Mouse (Mus musculus): ENCODE data around the gene Pcdh15. TPM values are rescaled to one million over a fixed set of nuclear protein-coding genes. Genes with fewer than 3 reads are reported as not detected.

Gene Pcdh15
- polyA plus RNA-seq, 1 experiment = 2.0 TPM

DNA sequence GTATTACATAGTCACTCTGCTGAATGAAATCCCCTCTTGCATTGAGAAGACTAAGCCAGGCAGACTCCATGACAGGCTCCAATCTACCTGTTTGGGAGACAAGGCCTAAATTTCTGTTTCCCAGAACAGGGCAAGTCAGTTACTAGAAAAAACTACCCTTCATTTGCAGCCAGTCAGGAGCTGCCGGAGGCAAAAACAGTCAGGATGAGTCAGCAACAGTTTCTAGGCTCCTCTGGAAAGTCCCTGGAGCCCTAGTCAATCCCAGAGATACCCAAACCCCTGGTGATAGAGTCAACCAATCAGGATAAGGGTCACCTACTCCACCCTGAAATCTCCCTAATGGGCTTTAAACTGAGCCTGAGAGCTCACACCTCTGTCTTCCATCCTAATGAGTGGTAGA, 1564.0 kb downstream of the Pcdh15 start:
- TF ChIP-seq POLR2A (IDR thresholded peaks at IDR 0.05; ENCODE audit: control insufficient read depth, low read depth, low read length) (no peak), CTCF (IDR thresholded peaks at IDR 0.05; ENCODE audit: control insufficient read depth, insufficient read depth, insufficient replicate concordance, low read depth, low read length) (no peak)
- Histone ChIP-seq H3K27ac (ENCODE audit: control insufficient read depth, insufficient read depth, low read depth, low read length) (no peak overlapping the region), H3K27me3 (ENCODE audit: control insufficient read depth, insufficient read depth, low read length) (no peaks in the 10 kb centered on the region), H3K36me3 (ENCODE audit: control insufficient read depth, insufficient read depth, low read length) (no peaks in the 10 kb centered on the region), H3K4me1 (ENCODE audit: control insufficient read depth, insufficient read depth, low read length) (no peaks in the 10 kb centered on the region), H3K4me3 (ENCODE audit: control insufficient read depth, low read depth, low read length) (no peak overlapping the region)

DNA sequence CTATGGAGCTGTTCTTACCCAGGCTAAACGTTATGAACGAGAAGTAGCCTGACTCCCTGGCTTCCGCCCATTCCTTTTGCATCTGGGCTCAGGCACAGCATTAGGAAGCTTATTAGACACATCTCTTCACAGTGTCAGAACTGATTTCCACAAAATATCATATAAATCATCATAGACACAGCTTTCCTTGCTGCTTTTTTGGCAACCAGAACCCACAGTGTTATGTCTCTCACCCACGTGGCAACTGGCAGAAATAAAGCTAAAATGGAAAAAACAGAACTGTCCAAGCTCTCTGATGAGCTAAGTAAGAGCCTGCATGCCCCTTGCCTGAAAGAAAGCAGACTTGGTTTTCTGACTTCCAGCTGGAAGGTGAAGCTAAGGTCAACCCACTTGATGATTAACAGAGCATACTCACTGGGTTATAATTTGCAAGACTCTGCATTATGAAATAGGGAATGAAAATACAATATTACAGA, 1580.9 kb downstream of the Pcdh15 start:
- TF ChIP-seq POLR2A (IDR thresholded peaks at IDR 0.05; ENCODE audit: control insufficient read depth, low read depth, low read length) (no peak), CTCF (IDR thresholded peaks at IDR 0.05; ENCODE audit: control insufficient read depth, insufficient read depth, insufficient replicate concordance, low read depth, low read length) (no peak)
- Histone ChIP-seq H3K4me1 (ENCODE audit: control insufficient read depth, insufficient read depth, low read length) (no peaks in the 10 kb centered on the region), H3K4me3 (ENCODE audit: control insufficient read depth, low read depth, low read length) (no peak overlapping the region), H3K36me3 (ENCODE audit: control insufficient read depth, insufficient read depth, low read length) (no peaks in the 10 kb centered on the region), H3K27ac (ENCODE audit: control insufficient read depth, insufficient read depth, low read depth, low read length) (no peak overlapping the region), H3K27me3 (ENCODE audit: control insufficient read depth, insufficient read depth, low read length) (no peaks in the 10 kb centered on the region)

DNA sequence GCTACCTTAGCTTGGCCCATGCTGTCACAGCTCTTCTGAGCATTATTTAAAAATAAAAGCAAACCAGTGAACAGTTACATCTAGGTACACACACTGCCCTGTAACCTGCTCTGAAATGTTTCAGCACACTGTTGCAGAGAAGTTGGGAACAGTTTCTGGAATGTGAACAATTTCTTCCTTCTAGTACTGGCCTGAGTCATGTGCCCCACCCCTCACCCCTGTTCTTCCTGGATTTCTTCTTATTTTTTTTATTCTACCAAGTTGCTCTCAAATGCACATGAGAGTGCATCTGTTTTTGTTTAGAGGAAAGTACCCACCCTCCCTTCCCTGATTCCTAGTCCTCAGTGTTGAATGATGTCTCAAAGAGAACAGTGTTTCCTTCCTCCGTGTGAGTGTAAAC, 1581.4 kb downstream of the Pcdh15 start:
- Histone ChIP-seq H3K27ac (ENCODE audit: control insufficient read depth, insufficient read depth, low read depth, low read length) (no peak overlapping the region), H3K4me1 (ENCODE audit: control insufficient read depth, insufficient read depth, low read length) (no peaks in the 10 kb centered on the region), H3K36me3 (ENCODE audit: control insufficient read depth, insufficient read depth, low read length) (no peaks in the 10 kb centered on the region), H3K27me3 (ENCODE audit: control insufficient read depth, insufficient read depth, low read length) (no peaks in the 10 kb centered on the region), H3K4me3 (ENCODE audit: control insufficient read depth, low read depth, low read length) (no peak overlapping the region)
- no peak for TF ChIP-seq CTCF (IDR thresholded peaks at IDR 0.05; ENCODE audit: control insufficient read depth, insufficient read depth, insufficient replicate concordance, low read depth, low read length)
- no peak for TF ChIP-seq POLR2A (IDR thresholded peaks at IDR 0.05; ENCODE audit: control insufficient read depth, low read depth, low read length)

Measured in testis, adult 2 months (tissue).